Mouse (Mus musculus): ENCODE measurements at regions not wholly inside any gene's neighbourhood (a gene's known extent, or its start where the extent isn't known, plus 50 kb on each side); places are given as distances from the start of the nearest gene placed in this dataset.

DNA sequence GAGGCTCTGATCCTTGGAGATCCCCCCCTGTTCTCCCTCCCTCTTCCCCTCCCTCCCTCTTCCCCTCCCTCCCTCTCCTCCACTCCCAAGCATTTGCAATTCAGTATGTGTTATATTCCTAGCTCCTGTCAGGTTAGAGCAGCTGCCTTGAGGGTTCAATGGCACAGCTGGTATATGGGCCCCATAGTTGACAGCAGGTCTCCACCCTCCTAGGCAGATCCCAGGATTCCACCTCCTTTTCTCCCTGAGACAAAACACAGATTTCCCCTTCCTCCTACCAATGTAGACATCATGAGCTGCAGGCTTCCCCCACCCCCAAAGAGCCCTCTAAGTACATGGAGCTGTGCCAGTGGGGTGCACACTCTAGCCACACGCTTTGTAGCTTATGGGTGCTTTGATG, 137.8 kb downstream of the Unc5cl start:
- no peak for DNase-seq

DNA sequence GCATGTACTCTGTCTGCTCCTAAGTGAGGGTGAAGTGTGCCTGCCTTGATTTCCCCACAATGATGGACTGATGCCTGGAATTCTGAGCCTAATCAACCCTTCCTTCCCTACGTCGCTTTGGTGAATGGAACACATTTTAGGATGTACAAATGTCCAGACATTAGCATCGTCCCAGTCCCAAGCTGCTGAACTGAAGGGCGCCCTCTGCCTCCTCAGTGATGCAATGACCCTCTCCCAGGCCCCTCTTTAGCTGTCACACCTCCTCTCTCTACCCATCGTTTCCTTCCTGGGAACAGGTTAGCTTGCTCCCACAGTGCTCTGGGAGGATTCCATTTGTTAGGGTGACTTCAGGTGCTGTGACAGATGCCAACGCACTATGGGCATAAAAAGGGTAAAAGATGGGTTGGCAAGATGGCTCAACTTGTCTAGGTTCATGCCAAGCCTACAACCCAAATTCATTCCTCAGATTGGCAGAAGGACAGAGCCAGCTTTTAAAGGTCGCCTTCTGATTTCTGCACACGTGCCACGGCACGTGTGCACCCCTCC, 140.8 kb downstream of the Unc5cl start:
- no peak for DNase-seq

DNA sequence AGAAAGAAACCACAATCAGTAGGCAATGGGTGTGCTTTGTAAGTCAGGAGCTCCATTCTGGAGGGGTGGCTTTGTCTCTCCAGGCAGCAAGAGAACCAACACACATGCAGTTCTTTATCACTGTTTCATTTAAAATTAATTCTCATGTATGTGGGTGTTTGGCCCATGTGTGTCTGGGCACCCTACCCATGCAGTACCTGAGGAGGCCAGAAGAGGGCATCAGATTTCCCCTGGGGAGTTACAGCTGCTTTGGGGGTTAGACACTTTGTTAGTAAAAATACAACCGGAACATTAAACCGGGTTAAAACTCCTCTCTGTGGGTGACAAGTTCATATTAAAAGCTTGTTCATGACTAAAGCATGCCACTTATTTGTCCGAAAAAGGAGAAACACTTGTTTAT, 141.7 kb downstream of the Unc5cl start:
- DNase-seq: peak in 1 of 2 experiments; percentile 59

DNA sequence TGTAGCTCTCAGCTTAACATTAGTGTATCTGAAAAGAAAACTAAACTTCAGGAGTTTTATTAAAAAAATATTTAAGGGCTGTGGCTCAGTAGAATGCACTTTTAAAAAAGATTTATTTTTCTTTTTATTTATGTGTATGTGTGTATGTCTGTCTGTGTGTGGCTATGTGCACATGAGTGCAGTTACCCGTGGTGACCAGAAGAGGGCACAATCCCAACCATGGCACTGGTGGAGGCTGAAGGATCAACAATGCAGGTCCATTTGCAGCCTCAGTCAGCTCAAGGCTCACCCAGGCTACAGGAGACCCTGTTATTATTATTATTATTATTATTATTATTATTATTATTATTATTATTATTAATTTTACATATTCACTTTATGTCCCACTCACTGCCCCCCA, 142.6 kb downstream of the Unc5cl start:
- no peak for DNase-seq

DNA sequence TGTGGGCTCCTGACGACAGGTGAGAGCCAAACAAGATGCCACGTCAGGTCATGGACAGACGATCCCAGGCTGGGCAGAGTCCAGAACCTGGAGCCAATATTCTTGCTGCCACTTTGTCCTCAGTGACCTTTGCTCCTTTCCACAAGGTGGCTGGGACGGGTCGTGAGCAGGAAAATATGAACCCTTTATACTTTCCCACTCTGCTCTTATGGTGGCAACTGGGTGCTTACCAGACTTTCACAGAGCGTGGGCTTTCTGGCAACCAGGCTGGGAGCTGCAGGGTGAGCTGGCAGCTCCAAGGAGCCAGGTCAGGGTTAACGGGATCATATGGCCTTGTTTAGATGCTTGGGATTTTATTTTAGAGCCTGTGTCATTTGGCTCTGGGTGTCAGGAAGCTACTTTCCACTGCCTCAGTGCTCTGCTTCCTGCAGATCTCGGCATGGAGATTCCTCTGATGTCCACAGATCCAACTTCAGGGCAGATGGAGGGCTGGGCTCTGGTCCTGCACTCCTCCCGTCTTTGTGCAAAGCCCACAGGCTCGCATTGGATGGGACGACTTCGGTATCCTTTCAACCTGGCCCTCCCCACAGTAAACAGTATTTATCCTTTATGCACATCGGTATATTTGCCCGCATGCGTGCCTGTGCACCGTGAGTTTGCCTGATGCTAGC, 143.9 kb downstream of the Unc5cl start:
- peak; percentile 30 to 70 for DNase-seq

DNA sequence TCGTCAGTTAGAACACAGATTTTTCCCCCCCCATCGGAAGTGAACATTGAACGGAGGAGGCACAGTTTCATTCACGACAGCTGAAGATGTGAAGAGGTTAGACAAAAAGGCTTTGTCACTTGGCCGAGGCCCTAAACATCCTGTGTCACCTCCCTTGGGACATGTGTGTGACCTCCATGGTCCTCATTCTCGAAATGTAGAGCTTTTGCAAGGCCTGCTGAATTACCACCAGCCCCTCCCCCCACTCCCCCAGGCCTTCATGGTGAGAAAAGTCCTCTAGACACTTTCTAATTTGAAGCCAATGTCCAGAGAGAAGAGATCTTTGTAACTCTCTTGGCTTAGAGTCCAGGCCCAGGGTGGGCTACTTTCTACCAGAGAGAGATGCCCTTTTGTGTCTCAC, 145.5 kb downstream of the Unc5cl start:
- DNase-seq: peak; percentile 8 to 48

DNA sequence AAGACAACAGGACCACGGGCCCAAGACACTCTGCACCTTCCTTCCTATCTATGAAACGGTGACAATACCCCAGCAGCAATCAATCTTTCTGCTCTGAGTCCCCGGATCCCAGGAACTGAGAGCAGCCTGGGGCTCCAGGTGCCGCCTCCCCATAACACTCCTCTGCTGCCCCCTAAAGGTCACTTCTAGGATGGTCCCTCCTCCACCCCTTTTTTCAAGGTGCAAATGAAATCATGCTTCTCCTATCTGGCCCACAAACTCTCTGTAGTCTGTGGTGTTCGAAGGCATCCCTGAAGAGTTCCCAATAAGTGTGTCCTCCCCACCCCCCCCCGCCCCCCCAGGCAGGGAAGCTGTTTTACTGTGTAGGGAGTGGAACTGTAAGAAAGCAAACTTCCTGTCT, 147.9 kb downstream of the Unc5cl start:
- DNase-seq: peak; percentile 63 to 80

DNA sequence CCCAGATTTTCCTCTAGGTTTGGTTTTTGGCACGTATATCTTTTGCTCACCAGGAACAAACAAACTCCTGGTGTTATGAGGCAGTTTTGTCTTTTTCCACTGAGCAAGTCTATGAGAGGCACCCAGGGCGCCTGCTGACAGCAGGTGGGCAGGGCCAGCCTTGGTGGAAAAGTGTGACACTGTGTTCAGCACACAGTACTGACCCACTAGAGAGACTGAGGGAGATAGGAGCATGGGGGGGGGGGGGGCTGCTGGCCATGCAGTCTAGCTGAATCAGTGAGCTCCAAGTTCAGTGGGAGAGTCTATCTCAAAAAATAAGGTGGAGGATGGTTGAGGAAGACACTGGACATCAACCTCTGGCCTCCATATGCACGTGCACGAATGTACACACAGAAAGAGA, 152.1 kb downstream of the Unc5cl start:
- DNase-seq: no peak

DNA sequence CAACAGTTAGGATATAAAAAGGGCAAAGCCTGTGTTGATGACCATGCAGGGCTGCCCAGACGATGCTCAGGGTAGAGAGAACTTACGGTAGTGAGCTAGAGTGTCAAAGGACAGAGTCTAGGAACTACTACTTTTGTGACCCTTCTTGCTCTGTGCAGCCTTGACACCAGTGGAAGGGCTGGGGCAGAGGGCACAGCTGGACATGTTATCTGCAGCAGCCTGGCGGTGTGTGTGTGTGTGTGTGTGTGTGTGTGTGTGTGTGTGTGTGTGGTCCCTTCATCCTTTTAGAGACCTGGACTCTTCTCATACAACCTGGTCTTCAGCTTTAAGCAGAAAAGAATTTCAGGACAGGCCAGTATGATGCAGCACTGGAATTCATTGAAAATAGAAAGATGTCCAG, 153.6 kb downstream of the Unc5cl start:
- no peak for DNase-seq

DNA sequence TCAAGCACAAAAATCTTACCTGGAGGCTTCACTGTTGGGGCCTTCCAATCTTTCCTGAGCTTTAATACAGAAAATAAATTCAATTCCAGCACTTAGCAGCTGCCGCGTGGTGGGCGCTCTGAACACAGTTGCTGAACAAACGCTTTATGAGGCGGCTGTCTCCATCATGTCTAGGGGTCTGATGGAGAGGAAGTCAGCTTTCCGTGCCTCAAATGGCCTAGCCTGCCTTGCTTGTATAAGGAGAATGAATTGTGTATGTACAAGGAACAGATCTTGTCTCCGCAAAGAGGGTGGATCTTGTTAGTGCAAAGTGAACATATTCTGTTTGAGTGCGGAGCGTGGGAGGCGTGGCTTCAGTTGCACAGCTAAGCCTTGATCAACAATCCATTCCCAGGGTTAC, 155.4 kb downstream of the Unc5cl start:
- no peak for DNase-seq

DNA sequence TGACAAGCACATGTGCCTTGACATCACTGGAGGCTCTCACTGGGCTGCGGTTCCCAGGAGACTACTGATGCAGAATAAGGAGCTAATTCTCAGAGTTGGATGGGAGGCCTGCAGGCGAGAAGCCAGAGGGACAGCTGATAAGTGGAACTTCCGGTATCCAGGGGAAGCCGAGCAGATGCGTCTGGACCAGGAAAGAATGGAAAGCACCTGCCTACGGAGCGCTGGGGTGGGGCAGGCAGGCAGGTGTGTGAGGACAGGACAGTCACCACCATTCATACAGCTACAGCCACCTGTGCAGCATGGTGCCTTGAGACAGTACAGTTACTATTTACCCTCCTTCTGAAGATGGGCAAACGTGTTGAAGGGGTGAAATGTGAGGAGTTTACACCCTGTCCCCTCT, 156.1 kb downstream of the Unc5cl start:
- no peak for DNase-seq

DNA sequence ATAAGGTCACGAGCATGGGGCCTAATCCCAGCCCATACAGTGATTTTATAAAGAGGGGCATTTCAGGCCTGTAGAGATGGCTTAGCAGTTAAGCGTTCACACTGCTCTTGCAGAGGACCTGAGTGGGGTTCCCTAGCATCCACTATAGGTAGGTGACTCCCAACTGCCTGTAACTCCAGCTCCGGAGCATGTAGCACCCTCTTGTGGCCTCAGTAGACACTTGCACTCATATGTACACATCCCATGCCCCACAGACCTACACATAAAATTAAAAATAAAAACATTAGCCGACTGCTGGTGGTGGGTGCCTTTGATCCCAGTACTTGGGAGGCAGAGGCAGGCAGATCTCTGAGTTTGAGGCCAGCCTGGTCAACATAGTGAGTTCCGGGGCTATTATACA, 158.8 kb downstream of the Unc5cl start:
- no peak for DNase-seq

DNA sequence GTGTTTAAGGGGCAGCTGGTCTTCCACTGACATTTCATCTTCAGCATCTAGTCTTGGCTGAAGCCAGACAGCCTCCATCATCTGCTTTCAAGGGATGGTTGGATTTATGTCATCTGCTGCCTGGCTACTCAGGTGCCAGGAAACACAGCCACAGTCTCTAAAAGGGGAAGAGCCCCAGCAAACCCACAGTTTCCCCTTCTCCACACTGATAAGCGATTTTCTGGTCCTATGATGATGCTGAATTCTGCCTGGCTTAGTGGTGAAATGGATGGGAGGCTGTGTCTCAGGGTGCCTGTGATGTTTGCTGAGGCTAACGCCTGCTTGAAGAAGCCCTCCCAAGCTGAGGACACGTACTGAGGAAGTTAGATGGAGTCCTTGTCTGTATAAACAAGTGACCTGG, 160.5 kb downstream of the Unc5cl start:
- DNase-seq: no peak

DNA sequence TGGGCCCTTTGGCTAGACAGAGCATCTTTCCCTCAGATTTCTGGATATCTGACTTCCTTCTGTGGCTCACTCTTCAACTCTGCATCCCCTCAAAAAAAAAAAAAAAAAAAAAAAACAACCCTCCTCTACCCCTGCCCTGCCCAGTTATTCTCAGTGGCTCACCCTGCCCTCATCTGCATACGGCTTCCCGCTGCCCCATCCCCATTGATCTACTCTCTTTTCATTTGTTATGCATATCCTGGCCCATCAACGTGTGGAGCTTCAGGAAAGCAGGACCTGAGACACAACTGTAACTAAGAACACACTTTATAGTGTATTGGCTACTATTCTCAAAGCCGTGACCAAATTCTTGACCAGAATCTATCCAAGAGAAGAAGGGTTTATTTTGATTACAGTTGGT, 161.5 kb downstream of the Unc5cl start:
- no peak for DNase-seq

DNA sequence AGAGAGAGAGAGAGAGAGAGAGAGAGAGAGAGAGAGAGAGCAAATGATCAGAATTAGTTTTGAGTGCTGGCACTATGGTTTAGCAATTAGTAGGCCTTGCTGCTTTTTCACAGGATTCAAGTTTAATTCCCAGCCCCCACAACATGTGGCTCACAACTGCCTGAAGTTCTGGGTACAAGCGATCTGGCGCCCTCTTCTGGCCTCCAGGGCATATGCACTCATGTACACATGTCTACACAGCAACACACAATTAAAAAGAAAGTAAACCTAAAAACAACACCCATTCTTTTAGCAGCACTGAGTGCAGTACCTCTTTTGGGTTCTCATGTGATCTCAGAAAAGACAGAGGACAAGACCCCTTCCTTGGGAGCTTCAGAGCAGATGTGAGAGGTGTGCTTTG, 166.2 kb downstream of the Unc5cl start:
- no peak for DNase-seq

DNA sequence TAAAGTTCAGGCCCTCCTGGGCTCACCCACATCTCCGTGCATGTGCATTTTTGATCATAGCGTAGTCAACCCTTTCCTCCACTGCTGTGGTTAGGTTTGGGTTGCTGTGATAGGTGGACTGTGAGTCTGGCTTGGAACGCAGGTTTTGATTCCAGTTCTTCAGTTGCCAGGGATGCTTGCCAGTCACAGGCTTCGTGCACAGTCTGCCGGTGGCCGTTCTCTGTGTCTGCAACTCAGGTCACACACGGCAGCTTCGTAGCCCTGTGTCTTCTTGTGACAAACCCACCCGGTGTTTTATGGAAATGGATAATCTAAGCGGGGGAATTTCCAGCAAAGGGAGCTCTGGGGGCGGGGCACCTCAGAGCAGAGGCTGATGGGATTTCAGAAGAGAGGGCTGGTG, 167.0 kb downstream of the Unc5cl start:
- no peak for DNase-seq

DNA sequence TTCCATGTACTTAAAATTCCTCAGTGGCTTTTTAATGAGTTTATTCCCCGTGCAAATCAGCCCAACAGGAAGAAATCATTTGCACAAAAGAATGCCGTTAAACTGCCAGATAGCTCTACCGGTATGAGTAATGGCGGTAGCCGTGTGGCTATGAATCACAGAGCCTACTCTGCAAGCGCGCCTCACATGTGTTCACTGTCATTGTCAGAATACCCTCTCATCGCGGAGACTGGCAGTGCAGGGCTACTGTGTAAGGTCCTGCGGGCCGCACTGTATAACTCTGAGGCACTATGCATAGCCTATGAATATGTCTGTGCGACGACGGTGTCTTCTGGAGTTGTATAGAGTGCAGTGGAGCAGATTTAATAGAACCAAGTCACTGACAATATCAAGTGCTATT, 170.2 kb downstream of the Unc5cl start:
- no peak for DNase-seq

DNA sequence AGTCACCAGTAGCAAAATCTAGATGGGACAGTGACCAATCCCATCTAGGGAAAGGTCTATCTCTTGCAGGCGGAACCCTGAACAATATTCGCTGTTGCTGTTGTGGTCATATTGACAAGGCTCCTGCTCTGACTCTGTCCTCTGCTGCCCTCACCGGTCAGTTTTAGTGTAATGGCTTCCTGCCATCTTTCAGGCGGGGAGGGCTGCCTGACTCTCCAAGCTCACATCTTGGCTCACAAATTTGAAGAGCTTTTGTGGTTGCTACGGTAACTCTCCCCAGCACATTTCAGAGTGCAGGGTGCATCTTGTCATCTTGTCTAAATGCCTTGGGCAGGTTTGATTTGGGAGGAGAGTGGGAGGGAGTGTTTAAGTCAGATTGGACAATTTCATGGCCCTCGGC, 171.3 kb downstream of the Unc5cl start:
- DNase-seq: no peak

DNA sequence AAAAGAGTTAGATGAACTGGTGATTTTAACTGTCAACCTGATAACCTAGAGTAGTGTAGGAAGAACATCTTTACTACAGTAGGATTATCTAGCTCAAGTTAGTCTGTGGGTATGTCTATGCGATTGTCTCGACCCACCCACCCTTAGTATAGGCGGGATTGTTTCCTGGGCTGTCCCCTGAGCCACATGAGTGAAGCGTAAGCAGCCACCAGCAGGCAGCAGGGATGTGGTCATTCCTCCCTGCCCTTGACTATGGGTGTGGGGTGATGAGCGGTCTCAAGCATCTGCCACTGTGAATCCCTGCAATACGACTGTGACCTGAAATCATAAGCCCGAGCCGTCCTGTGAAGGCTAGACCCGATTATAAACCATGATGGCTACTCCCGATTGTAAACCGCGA, 184.9 kb downstream of the Unc5cl start:
- DNase-seq: no peak

DNA sequence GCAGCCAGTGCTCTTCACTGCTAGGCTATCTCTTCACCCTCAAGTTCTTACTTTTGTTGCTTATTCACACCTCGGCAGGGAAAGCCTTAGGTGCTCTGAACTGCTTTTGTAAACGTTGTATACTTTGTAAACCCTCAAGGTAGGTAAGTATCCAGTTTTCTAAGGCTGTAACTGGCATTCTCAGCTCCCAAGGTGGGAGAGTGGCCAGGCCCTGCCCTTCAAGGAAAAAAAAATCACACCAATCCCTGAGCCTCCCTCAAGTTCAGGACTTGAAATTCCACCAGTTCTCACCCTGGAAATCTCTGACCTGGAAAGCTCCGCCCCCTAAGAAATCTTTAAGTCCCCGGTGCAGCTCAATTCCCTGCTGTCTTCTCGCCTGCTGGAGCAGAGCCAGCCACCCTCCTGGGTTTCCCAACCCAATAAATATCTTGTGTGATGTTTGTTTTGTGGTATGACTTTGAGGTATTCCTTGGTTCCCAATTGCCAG, 188.9 kb downstream of the Unc5cl start:
- DNase-seq: no peak

DNA sequence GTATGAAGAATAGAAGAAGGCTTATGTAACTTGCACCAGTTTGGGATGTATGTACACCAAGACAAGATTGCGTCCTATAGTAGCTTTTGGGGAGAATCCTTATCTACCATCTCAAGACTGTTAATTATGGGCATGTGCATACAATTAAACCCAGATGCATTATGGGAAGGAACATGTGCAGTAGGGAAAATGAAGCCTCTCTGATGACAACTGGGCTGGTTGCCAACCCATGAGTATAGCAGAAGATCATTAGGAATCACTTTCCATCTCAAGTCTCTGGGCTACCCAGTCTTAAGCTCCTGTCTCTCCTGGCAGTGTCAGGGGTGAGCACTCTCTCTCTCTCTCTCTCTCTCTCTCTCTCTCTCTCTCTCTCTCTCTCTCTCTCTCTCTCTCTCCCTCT, 190.4 kb downstream of the Unc5cl start:
- DNase-seq: no peak

DNA sequence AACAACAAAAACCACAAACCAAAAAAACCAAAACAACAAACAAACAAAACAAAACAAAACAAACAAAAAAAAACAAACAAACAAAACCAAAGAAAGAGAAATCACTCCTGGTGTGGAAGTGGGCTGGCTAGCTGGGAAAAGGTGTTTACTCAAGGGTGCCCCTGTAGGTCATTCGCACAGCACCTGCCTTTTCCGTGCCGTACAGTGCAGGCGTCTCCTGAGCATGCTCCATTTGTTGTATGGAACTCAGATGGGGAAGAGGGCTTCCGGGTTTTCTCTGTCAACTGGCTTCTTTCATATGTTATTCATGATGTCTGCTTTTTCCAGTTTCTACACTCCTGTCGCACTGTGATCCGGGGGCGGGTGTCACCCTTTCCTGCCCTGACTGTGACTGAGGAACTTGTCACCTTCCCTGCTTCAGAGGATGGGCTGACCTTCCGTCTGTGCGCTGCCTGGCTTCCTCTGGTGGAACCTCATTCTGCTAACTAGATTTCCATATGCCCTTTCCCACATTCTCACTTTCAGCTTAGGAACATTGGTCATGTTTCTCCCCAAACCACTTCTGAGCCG, 192.0 kb downstream of the Unc5cl start:
- DNase-seq: no peak

DNA sequence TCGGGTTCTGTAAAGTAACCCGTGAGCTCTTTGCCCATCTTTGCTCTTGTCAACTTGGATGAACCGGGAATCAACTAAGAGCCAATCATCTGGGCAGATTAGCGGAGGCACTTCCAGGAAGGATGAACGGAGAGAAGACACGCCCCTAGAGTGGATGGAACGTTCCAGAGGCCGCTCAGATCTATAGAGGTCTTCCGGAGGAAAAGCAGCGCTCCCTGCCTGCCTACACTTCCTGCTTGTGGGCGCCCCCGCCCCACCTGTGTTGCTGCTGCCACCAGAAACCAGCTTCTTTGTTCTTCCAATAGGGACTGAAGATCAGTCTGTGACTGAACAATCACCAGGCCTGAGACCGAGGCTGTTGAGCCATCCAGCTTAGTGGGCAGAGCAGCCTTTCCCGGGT, 192.7 kb downstream of the Unc5cl start:
- no peak for DNase-seq

DNA sequence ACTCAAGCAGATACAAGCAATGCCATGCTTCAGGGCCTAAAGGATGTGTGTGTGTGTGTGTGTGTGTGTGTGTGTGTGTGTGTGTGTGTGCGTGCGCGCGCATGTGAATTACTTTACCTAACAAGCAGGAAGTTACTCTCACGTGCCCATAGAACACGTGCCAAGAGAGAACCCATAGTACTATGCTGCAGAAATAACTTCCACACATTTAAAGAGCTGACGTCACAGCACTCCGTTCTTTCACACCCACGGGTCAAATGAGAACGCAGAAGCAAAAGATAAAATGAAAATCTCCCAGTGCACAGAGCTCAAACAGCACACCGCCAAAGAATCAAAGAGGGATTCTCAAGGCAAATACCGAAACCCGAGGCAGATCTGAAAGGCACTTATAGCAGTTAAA, 195.9 kb downstream of the Unc5cl start:
- no peak for DNase-seq

DNA sequence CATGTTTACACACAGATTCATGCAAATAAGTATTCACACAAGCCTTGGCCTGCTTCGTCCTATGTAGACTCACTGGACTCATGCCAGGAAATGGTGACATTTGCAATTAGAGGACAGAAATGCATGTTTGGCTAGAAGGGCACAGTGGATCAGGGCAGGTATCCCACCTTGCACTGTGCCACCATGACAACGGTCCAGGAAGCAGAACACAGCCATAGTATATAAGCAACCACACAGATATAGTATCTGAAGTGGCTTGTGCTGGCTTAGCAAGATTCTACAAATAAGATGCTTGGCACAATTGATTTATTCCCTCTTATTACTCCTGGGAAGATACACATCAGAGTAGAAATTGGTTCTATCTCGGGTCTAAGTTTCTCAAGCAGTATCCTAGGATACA, 218.0 kb downstream of the Unc5cl start:
- DNase-seq: no peak

All from kidney, postnatal 36 days (tissue).